In the genomic region with DNA sequence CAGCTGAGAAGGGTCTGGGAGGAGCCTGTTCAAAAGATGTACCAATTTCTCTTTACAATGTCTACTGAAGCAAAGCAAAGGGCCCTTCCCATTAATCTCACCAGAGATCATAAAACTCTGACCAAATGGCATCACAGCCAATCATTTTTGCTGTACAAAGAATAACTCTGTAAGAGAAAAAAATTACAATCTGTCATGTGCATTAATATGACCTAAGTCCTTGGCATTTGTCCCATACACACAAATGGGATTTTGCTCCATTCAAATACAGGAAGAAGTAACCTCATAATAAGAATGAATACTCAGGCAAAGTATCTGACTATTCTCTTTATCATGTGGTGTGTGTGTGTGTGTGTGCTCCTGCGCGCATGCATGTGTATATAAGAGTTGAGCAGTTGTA, we compare ENCODE assay signal across 12 mouse cellular contexts.
"Had no signal": no experiment of that assay in that cellular context is flagged by ENCODE, and none has a peak within 500 bp of the region (broad histone marks: within the 10 kb centered on the region; RNA-seq: fewer than 3 reads in every experiment).

No protein-coding gene starts in this region.

- ATAC-seq: intestine, embryonic 15.5 days; liver, postnatal 0 days; midbrain, embryonic 13.5 days had no signal

- H3K4me1 ChIP-seq: intestine, embryonic 15.5 days; kidney, embryonic 15.5 days; liver, embryonic 13.5 days had no signal

- H3K4me2 ChIP-seq: intestine, embryonic 15.5 days; kidney, embryonic 15.5 days; liver, embryonic 13.5 days; midbrain, embryonic 13.5 days had no signal

- H3K27ac ChIP-seq: intestine, embryonic 15.5 days; kidney, embryonic 15.5 days; left cerebral cortex, adult 2 months; liver, embryonic 13.5 days; midbrain, embryonic 13.5 days had no signal

- DNase-seq: kidney, adult 2 months; kidney, postnatal 25 days; liver; liver, embryonic 13.5 days; liver, postnatal 0 days; lung, postnatal 14 days; right cerebral cortex, postnatal 14 days; thymus, postnatal 36 days had no signal

- H3K4me3 ChIP-seq: intestine, embryonic 15.5 days; kidney, embryonic 15.5 days; left cerebral cortex, adult 2 months; liver, embryonic 13.5 days; midbrain, embryonic 13.5 days had no signal

- H3K36me3 ChIP-seq: intestine, embryonic 15.5 days; kidney, embryonic 15.5 days; liver, embryonic 13.5 days; midbrain, embryonic 13.5 days had no signal

- H3K27me3 ChIP-seq: intestine, embryonic 15.5 days; kidney, embryonic 15.5 days; liver, embryonic 13.5 days; midbrain, embryonic 13.5 days had no signal

- H3K9me3 ChIP-seq: intestine, embryonic 15.5 days; kidney, embryonic 15.5 days; liver, embryonic 13.5 days; midbrain, embryonic 13.5 days had no signal

- H3K9ac ChIP-seq: intestine, embryonic 15.5 days; kidney, embryonic 15.5 days; liver, embryonic 13.5 days; liver, postnatal 0 days; midbrain, embryonic 13.5 days had no signal
